Mouse (Mus musculus): ENCODE results near the gene Lrrc36.

DNA sequence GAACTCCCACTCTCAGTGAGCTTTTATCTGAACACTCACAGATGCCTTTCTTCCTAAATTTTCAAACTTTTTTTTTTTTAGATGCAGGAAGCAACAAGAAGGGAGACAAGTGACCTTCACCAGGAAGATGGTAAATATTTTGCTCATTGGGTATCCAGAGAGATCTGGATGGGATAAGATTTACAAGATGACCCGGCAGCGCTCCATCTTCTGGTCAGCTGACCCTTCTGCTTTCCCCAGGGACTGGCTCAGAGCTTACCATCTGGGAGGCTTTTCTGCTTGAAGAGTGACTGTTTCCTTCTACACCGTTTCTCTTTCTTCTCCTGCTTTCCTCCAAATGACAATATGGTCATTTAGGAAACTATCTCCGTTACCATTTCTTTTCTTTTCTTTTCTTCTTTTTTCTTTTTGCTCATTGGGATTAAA, 32.8 kb downstream of the Lrrc36 start:
- TF ChIP-seq POLR2A (IDR thresholded peaks at IDR 0.05; ENCODE audit: low read depth, low read length) (no peak), CTCF (IDR thresholded peaks at IDR 0.05; ENCODE audit: borderline replicate concordance, insufficient read depth, low read length) (no peak)
